25 mouse cellular contexts compared by ENCODE assay signal in the genomic region with DNA sequence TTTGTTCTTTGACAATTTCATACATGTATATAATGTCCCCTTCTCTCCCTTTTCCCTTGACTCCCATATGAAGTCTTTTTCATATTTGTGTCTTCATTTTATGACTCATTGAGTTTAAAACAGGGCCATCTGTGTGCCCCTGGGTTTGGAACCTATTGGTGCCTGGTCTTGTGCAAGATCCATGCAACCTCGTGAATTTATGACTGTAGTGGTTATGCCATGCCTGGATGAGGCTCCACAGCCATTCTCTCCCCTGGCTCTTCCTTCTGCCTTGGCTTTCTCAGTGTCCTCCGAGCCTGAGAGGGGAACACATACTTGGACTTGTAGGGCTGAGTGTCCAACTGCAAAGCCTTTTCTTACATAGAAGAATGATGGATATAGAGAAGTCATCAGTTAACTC. TPM values are rescaled to one million over a fixed set of nuclear protein-coding genes. Genes with fewer than 3 reads are reported as not detected.
"Had no signal": no experiment of that assay in that cellular context is flagged by ENCODE, and none has a peak within 500 bp of the region (broad histone marks: within the 10 kb centered on the region; RNA-seq: fewer than 3 reads in every experiment).

No protein-coding gene starts in this region.

- H3K27ac ChIP-seq: kidney, embryonic 15.5 days; limb, embryonic 12.5 days; limb, embryonic 15.5 days; liver, embryonic 14.5 days; macrophage; midbrain, embryonic 12.5 days; midbrain, embryonic 15.5 days; neural tube, embryonic 13.5 days; stomach, postnatal 0 days had no signal

- H3K4me2 ChIP-seq: kidney, embryonic 15.5 days; limb, embryonic 12.5 days; limb, embryonic 15.5 days; liver, embryonic 11.5 days; lung, embryonic 14.5 days; midbrain, embryonic 12.5 days; midbrain, embryonic 15.5 days; neural tube, embryonic 13.5 days had no signal

- H3K9me3 ChIP-seq: kidney, embryonic 15.5 days; limb, embryonic 12.5 days; limb, embryonic 15.5 days; midbrain, embryonic 12.5 days; midbrain, embryonic 15.5 days; neural tube, embryonic 13.5 days had no signal

- H3K9ac ChIP-seq: kidney, embryonic 15.5 days; limb, embryonic 12.5 days; limb, embryonic 15.5 days; liver, embryonic 14.5 days; liver, postnatal 0 days; lung, embryonic 14.5 days; midbrain, embryonic 12.5 days; midbrain, embryonic 15.5 days; neural tube, embryonic 13.5 days had no signal

- ATAC-seq: liver, postnatal 0 days; lung, postnatal 0 days; midbrain, embryonic 15.5 days had no signal

- H3K4me3 ChIP-seq: kidney, embryonic 15.5 days; limb, embryonic 12.5 days; limb, embryonic 15.5 days; midbrain, embryonic 12.5 days; midbrain, embryonic 15.5 days; neural tube, embryonic 13.5 days had no signal

- H3K27me3 ChIP-seq: kidney, embryonic 15.5 days; limb, embryonic 12.5 days; limb, embryonic 15.5 days; midbrain, embryonic 12.5 days; midbrain, embryonic 15.5 days; neural tube, embryonic 13.5 days had no signal

- H3K4me1 ChIP-seq: kidney, embryonic 15.5 days; limb, embryonic 12.5 days; limb, embryonic 15.5 days; midbrain, embryonic 12.5 days; midbrain, embryonic 15.5 days; neural tube, embryonic 13.5 days had no signal

- DNase-seq: kidney, postnatal 14 days; kidney, postnatal 4 days; left cerebral cortex, postnatal 4 days; liver, postnatal 0 days; lung, embryonic 14.5 days; retina, postnatal 1 day; right cerebral cortex, postnatal 25 days; thymus, adult 2 months; thymus, postnatal 14 days had no signal

RNA-seq across cellular contexts. Expression of gene 1700012B09Rik, which starts 34.9 kb away (rescaled TPM):
- total RNA-seq: neutrophil, adult 5-6 weeks had no signal
- polyA plus RNA-seq: kidney, embryonic 15.5 days; limb, embryonic 12.5 days; limb, embryonic 15.5 days; liver, embryonic 11.5 days; liver, embryonic 14.5 days; liver, postnatal 0 days; lung, embryonic 14.5 days; macrophage; neural tube, embryonic 13.5 days; small intestine, adult 2 months; spleen, adult 2 months; stomach, embryonic 14.5 days; stomach, postnatal 0 days had no signal

RNA-seq across cellular contexts. Expression of gene Gpr83, which starts 54.3 kb away (rescaled TPM):
- total RNA-seq: megakaryocyte, adult 5-6 weeks had no signal
- polyA plus RNA-seq: liver, embryonic 11.5 days; liver, embryonic 14.5 days; liver, postnatal 0 days had no signal
